Mouse (Mus musculus): ENCODE measurements around the gene Pip4k2a. TPM values are rescaled to one million over a fixed set of nuclear protein-coding genes. Genes with fewer than 3 reads are reported as not detected.

The Pip4k2a gene
- polyA plus RNA-seq, 1 experiment from 2014 or later, result 163 TPM

- H3K27ac ChIP-seq, result no peak overlapping the region
- peaks cover 100% of the 10 kb centered on the region for H3K79me2 ChIP-seq (ENCODE audit: inconsistent target)
- H3K36me3 ChIP-seq (ENCODE audit: inconsistent target), result peaks cover 10% of the 10 kb centered on the region; the same call in 1 of the 2 replicates
- 73% methylated on average over 5 of the region's 7 CpGs for WGBS (ENCODE audit: missing documents)
- no peak overlapping the region for H3K4me3 ChIP-seq (ENCODE audit: inconsistent target)
These were observed 61.5 kb downstream of the Pip4k2a start for GRCm38 (mm10) chr2:18936446-18936845.

- WGBS (ENCODE audit: missing documents), result 91% methylated on average over 2 of the region's 2 CpGs
- Histone ChIP-seq H3K27ac (no peak overlapping the region), H3K4me3 (ENCODE audit: inconsistent target) (no peak overlapping the region), H3K36me3 (ENCODE audit: inconsistent target) (peaks cover 10% of the 10 kb centered on the region; the same call in 1 of the 2 replicates), H3K79me2 (ENCODE audit: inconsistent target) (peaks cover 100% of the 10 kb centered on the region)
These were observed 62.3 kb downstream of the Pip4k2a start for GRCm38 (mm10) chr2:18935581-18936027.

- Histone ChIP-seq H3K4me3 (ENCODE audit: inconsistent target) (no peak overlapping the region), H3K36me3 (ENCODE audit: inconsistent target) (peaks cover 10% of the 10 kb centered on the region; the same call in 1 of the 2 replicates), H3K27ac (no peak overlapping the region), H3K79me2 (ENCODE audit: inconsistent target) (peaks cover 100% of the 10 kb centered on the region)
- WGBS (ENCODE audit: missing documents), result 96% methylated on average over 8 of the region's 9 CpGs
These were observed 63.8 kb downstream of the Pip4k2a start for GRCm38 (mm10) chr2:18934131-18934530.

GRCm38 (mm10) chr2:18933418-18933817 is 64.5 kb downstream of the Pip4k2a start:
- WGBS (ENCODE audit: missing documents), result 99% methylated on average over 7 of the region's 7 CpGs
- peaks cover 100% of the 10 kb centered on the region for H3K79me2 ChIP-seq (ENCODE audit: inconsistent target)
- H3K4me3 ChIP-seq (ENCODE audit: inconsistent target), result no peak overlapping the region
- no peak overlapping the region for H3K27ac ChIP-seq
- H3K36me3 ChIP-seq (ENCODE audit: inconsistent target), result peaks cover 10% of the 10 kb centered on the region; the same call in 1 of the 2 replicates

- peaks cover 100% of the 10 kb centered on the region for H3K79me2 ChIP-seq (ENCODE audit: inconsistent target)
- no peak overlapping the region for H3K4me3 ChIP-seq (ENCODE audit: inconsistent target)
- no peak overlapping the region for H3K27ac ChIP-seq
- 90% methylated on average over 13 of the region's 13 CpGs for WGBS (ENCODE audit: missing documents)
- peaks cover 10% of the 10 kb centered on the region; the same call in 1 of the 2 replicates for H3K36me3 ChIP-seq (ENCODE audit: inconsistent target)
These were observed 67.4 kb downstream of the Pip4k2a start for GRCm38 (mm10) chr2:18930318-18931060.

- WGBS (ENCODE audit: missing documents), result 91% methylated on average over 7 of the region's 7 CpGs
- H3K27ac ChIP-seq, result no peak overlapping the region
These were observed 69.2 kb downstream of the Pip4k2a start for GRCm38 (mm10) chr2:18928597-18929257.

GRCm38 (mm10) chr2:18928196-18928595 is 69.7 kb downstream of the Pip4k2a start:
- Histone ChIP-seq H3K27ac (no peak overlapping the region), H3K79me2 (ENCODE audit: inconsistent target) (peaks cover 100% of the 10 kb centered on the region), H3K4me3 (ENCODE audit: inconsistent target) (no peak overlapping the region), H3K36me3 (ENCODE audit: inconsistent target) (no peaks in the 10 kb centered on the region)
- 48% methylated on average over 8 of the region's 8 CpGs for WGBS (ENCODE audit: missing documents)

More at GRCm38 (mm10) chr2:18928597-18929257, 69.2 kb downstream of the Pip4k2a start:
- H3K79me2 ChIP-seq (ENCODE audit: inconsistent target), result peaks cover 100% of the 10 kb centered on the region
- H3K36me3 ChIP-seq (ENCODE audit: inconsistent target), result peaks cover 5% of the 10 kb centered on the region; the same call in 1 of the 2 replicates
- no peak overlapping the region for H3K4me3 ChIP-seq (ENCODE audit: inconsistent target)

GRCm38 (mm10) chr2:18923806-18924595 is 73.9 kb downstream of the Pip4k2a start:
- H3K79me2 ChIP-seq (ENCODE audit: inconsistent target), result peaks cover 100% of the 10 kb centered on the region
- whole genome bisulfite sequencing (ENCODE audit: missing documents), result 35% methylated on average over 15 of the region's 17 CpGs
- peak overlapping the region; percentile 14 for H3K27ac ChIP-seq
- H3K36me3 ChIP-seq (ENCODE audit: inconsistent target), result no peaks in the 10 kb centered on the region
- no peak overlapping the region for H3K4me3 ChIP-seq (ENCODE audit: inconsistent target)

- Histone ChIP-seq H3K27ac (peak overlapping the region; percentile 14; the same call in 1 of the 2 replicates), H3K79me2 (ENCODE audit: inconsistent target) (peaks cover 100% of the 10 kb centered on the region), H3K36me3 (ENCODE audit: inconsistent target) (no peaks in the 10 kb centered on the region), H3K4me3 (ENCODE audit: inconsistent target) (no peak overlapping the region)
- 27% methylated on average over 9 of the region's 9 CpGs for WGBS (ENCODE audit: missing documents)
These were observed 74.8 kb downstream of the Pip4k2a start for GRCm38 (mm10) chr2:18923098-18923649.

- Histone ChIP-seq H3K27ac (no peak overlapping the region), H3K4me3 (ENCODE audit: inconsistent target) (no peak overlapping the region), H3K36me3 (ENCODE audit: inconsistent target) (no peaks in the 10 kb centered on the region), H3K79me2 (ENCODE audit: inconsistent target) (peaks cover 100% of the 10 kb centered on the region)
- WGBS (ENCODE audit: missing documents), result 25% methylated on average over 1 of the region's 1 CpGs
These were observed 76.3 kb downstream of the Pip4k2a start for GRCm38 (mm10) chr2:18921570-18922180.

GRCm38 (mm10) chr2:18920461-18920877 is 77.5 kb downstream of the Pip4k2a start:
- 93% methylated on average over 2 of the region's 2 CpGs for WGBS (ENCODE audit: missing documents)
- Histone ChIP-seq H3K27ac (no peak overlapping the region), H3K36me3 (ENCODE audit: inconsistent target) (no peaks in the 10 kb centered on the region), H3K79me2 (ENCODE audit: inconsistent target) (peaks cover 100% of the 10 kb centered on the region), H3K4me3 (ENCODE audit: inconsistent target) (no peak overlapping the region)

- Histone ChIP-seq H3K36me3 (ENCODE audit: inconsistent target) (no peaks in the 10 kb centered on the region), H3K27ac (no peak overlapping the region), H3K79me2 (ENCODE audit: inconsistent target) (peaks cover 100% of the 10 kb centered on the region), H3K4me3 (ENCODE audit: inconsistent target) (no peak overlapping the region)
- WGBS (ENCODE audit: missing documents), result 86% methylated on average over 5 of the region's 5 CpGs
These were observed 78.0 kb downstream of the Pip4k2a start for GRCm38 (mm10) chr2:18919797-18920354.

- H3K4me3 ChIP-seq (ENCODE audit: inconsistent target), result no peak overlapping the region
- H3K27ac ChIP-seq, result no peak overlapping the region
- WGBS (ENCODE audit: missing documents), result 96% methylated on average over 2 of the region's 2 CpGs
- no peaks in the 10 kb centered on the region for H3K36me3 ChIP-seq (ENCODE audit: inconsistent target)
- H3K79me2 ChIP-seq (ENCODE audit: inconsistent target), result peaks cover 100% of the 10 kb centered on the region
These were observed 80.1 kb downstream of the Pip4k2a start for GRCm38 (mm10) chr2:18917838-18918237.

Data from macrophage (primary cell).